Mouse (Mus musculus): ENCODE data around the gene Vdac1. TPM values are rescaled to one million over a fixed set of nuclear protein-coding genes. Genes with fewer than 3 reads are reported as not detected.

The Vdac1 gene
- polyA plus RNA-seq, 1 experiment, result 64.8 TPM

DNA sequence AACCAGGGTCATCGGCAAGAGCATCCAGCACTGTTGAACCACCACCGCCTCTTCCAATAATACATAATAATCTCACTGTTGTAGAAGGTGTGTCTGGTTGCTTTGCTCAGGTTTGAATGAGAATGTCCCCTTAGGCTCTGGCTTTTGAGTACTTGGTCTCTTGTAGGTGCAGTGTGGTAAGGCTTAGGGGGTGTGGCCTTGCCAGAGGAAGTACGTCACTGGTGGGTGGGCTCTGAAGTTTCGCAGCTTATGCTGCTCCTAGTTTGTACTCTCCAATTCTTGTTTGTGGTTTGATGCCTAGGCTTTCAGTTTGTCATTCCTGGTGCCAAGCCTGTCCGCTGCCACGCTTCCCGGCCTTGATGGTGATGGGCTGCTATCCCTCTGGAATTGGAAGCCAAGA, 29.3 kb downstream of the Vdac1 start:
- H3K27ac ChIP-seq (ENCODE audit: control insufficient read depth, insufficient read depth, low read length), result no peak overlapping the region
- WGBS, result 93% methylated on average over 7 of the region's 7 CpGs

DNA sequence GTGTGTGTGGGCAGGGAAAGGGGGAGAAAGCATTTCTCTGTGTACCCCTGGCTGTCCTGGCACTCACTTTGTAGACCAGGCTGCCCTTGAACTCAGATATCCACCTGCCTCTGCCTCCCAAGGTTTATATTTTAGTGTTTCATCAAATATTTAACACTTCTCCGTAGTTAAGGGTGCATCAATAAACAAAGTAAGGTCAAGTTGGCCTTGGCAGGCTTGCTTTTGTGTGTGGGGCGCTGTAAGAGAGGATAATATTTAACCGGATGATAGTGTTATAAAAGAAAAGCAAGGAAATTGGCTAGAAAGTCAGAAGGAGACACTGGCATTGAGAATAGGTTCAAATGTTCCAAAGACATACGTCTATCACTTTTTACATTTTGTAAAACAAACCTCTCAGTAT, 33.8 kb downstream of the Vdac1 start:
- WGBS, result 95% methylated on average over 4 of the region's 4 CpGs
- H3K27ac ChIP-seq (ENCODE audit: control insufficient read depth, insufficient read depth, low read length), result no peak overlapping the region
- TF ChIP-seq CTCF (IDR thresholded peaks at IDR 0.05; ENCODE audit: borderline replicate concordance, control insufficient read depth, extremely low read depth, insufficient read depth, low read length, poor library complexity) (no peak), POLR2A (IDR thresholded peaks at IDR 0.05; ENCODE audit: control insufficient read depth, extremely low read depth, insufficient read depth, low read length, poor library complexity) (no peak)

More for the DNA sequence above, 29.3 kb downstream of the Vdac1 start:
- TF ChIP-seq POLR2A (IDR thresholded peaks at IDR 0.05; ENCODE audit: control insufficient read depth, extremely low read depth, insufficient read depth, low read length, poor library complexity) (no peak), CTCF (IDR thresholded peaks at IDR 0.05; ENCODE audit: borderline replicate concordance, control insufficient read depth, extremely low read depth, insufficient read depth, low read length, poor library complexity) (no peak)
- no peaks in the 10 kb centered on the region for H3K4me1 ChIP-seq (replicated peaks; ENCODE audit: control insufficient read depth, insufficient read depth, low read length)
- peaks cover 35% of the 10 kb centered on the region for H3K36me3 ChIP-seq (ENCODE audit: control insufficient read depth, insufficient read depth, low read length)
- no peaks in the 10 kb centered on the region for H3K27me3 ChIP-seq (ENCODE audit: control insufficient read depth, insufficient read depth, low read length)
- no peak for DNase-seq
- no peak overlapping the region for H3K4me3 ChIP-seq (ENCODE audit: control insufficient read depth, insufficient read depth, low read length)

DNA sequence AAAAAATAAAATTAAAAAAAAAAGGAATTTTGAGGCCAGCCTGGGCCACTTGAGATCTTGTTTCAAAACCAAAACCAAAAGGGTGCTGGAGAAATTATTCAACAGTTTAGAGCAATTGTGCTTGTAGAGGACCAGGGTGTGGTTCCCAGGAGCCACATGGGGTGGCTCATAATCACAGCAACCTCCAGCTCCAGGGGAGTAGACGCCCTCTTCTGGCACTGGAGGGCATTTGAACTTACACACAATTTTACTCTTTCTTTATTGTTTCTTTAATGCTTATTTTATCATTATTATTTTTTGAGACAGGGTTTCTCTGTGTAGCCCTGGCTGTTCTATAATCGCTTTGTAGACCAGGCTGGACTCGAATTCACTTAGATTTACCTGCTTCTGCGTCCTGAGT, 34.7 kb downstream of the Vdac1 start:
- no peaks in the 10 kb centered on the region for H3K27me3 ChIP-seq (ENCODE audit: control insufficient read depth, insufficient read depth, low read length)
- no peak for DNase-seq
- H3K27ac ChIP-seq (ENCODE audit: control insufficient read depth, insufficient read depth, low read length), result no peak overlapping the region
- peaks cover under 1% of the 10 kb centered on the region; the same call in 1 of the 2 replicates for H3K36me3 ChIP-seq (ENCODE audit: control insufficient read depth, insufficient read depth, low read length)
- no peak overlapping the region for H3K4me3 ChIP-seq (ENCODE audit: control insufficient read depth, insufficient read depth, low read length)
- TF ChIP-seq CTCF (IDR thresholded peaks at IDR 0.05; ENCODE audit: borderline replicate concordance, control insufficient read depth, extremely low read depth, insufficient read depth, low read length, poor library complexity) (no peak), POLR2A (IDR thresholded peaks at IDR 0.05; ENCODE audit: control insufficient read depth, extremely low read depth, insufficient read depth, low read length, poor library complexity) (no peak)
- H3K4me1 ChIP-seq (replicated peaks; ENCODE audit: control insufficient read depth, insufficient read depth, low read length), result peaks cover 4% of the 10 kb centered on the region; the same call in 1 of the 2 replicates
- 68% methylated on average over 4 of the region's 4 CpGs for WGBS

More for the DNA sequence above, 33.8 kb downstream of the Vdac1 start:
- H3K27me3 ChIP-seq (ENCODE audit: control insufficient read depth, insufficient read depth, low read length), result no peaks in the 10 kb centered on the region
- peaks cover 4% of the 10 kb centered on the region; the same call in 1 of the 2 replicates for H3K4me1 ChIP-seq (replicated peaks; ENCODE audit: control insufficient read depth, insufficient read depth, low read length)
- DNase-seq, result no peak
- no peak overlapping the region for H3K4me3 ChIP-seq (ENCODE audit: control insufficient read depth, insufficient read depth, low read length)
- peaks cover 3% of the 10 kb centered on the region; the same call in 1 of the 2 replicates for H3K36me3 ChIP-seq (ENCODE audit: control insufficient read depth, insufficient read depth, low read length)

DNA sequence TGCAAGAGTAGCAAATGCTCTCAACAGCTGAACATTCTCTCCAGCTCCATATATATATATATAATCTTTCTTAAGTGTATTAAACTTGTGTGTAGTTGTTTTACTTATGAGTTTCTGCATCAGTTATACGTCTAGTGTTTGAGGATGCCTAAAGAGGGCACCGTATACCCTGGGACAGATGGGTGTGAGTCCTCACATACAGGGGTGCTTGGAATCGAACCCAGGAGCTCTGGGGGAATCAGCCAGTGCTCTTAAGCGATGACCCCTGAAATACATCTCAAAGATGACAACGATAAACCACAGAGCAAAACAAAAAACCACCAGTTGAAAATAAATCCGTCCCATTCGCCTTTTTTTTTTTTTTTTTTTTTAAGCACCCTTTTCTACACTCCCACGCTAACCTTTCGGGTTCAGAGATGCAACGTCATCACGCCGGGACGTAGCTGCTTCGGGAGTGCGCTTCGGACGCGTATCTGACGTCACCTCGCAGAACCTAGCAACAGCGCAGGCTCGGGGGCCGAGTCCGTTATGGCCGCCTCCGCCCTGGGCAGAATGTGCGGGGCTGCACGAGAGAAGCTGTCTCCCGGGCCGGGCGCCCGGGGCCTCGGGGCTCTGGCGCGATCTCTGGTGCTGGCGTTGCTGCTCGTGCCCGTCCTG, 35.4 kb downstream of the Vdac1 start, which contains the start of gene 9530068E07Rik:
Gene 9530068E07Rik, plus strand, starts transcription at position 489 of the 657 bp plus-strand sequence.
- peak; percentile 78 for TF ChIP-seq POLR2A (IDR thresholded peaks at IDR 0.05; ENCODE audit: control insufficient read depth, extremely low read depth, insufficient read depth, low read length, poor library complexity)
- TF ChIP-seq CTCF (IDR thresholded peaks at IDR 0.05; ENCODE audit: borderline replicate concordance, control insufficient read depth, extremely low read depth, insufficient read depth, low read length, poor library complexity), result no peak
- 1% methylated on average over 38 of the region's 38 CpGs for WGBS
- 0 out of 2 replicates have a peak within 1 kb of the TSS, but pooled peaks have one; percentile 1 for H3K27ac ChIP-seq (ENCODE audit: control insufficient read depth, insufficient read depth, low read length)
- peaks cover 4% of the 10 kb centered on the region; the same call in 1 of the 2 replicates for H3K4me1 ChIP-seq (replicated peaks; ENCODE audit: control insufficient read depth, insufficient read depth, low read length)
- H3K36me3 ChIP-seq (ENCODE audit: control insufficient read depth, insufficient read depth, low read length), result no peaks in the 10 kb centered on the region
- H3K4me3 ChIP-seq (ENCODE audit: control insufficient read depth, insufficient read depth, low read length), result peak within 1 kb of the TSS; percentile 75
- DNase-seq, result peak; percentile 91
- H3K27me3 ChIP-seq (ENCODE audit: control insufficient read depth, insufficient read depth, low read length), result no peaks in the 10 kb centered on the region

GRCm38 (mm10) chr11:52396597-52397188, 36.0 kb downstream of the Vdac1 start:
- Histone ChIP-seq H3K36me3 (ENCODE audit: control insufficient read depth, insufficient read depth, low read length) (no peaks in the 10 kb centered on the region), H3K27ac (ENCODE audit: control insufficient read depth, insufficient read depth, low read length) (0 out of 2 replicates have a peak overlapping the region, but pooled peaks have one; percentile 1), H3K4me3 (ENCODE audit: control insufficient read depth, insufficient read depth, low read length) (peak overlapping the region; percentile 75), H3K27me3 (ENCODE audit: control insufficient read depth, insufficient read depth, low read length) (no peaks in the 10 kb centered on the region), H3K4me1 (replicated peaks; ENCODE audit: control insufficient read depth, insufficient read depth, low read length) (peaks cover 4% of the 10 kb centered on the region; the same call in 1 of the 2 replicates)
- 2% methylated on average over 33 of the region's 33 CpGs for WGBS
- TF ChIP-seq POLR2A (IDR thresholded peaks at IDR 0.05; ENCODE audit: control insufficient read depth, extremely low read depth, insufficient read depth, low read length, poor library complexity) (no peak), CTCF (IDR thresholded peaks at IDR 0.05; ENCODE audit: borderline replicate concordance, control insufficient read depth, extremely low read depth, insufficient read depth, low read length, poor library complexity) (no peak; the same call in 1 of the 2 replicates)
- peak; percentile 62 for DNase-seq

- H3K4me3 ChIP-seq (ENCODE audit: control insufficient read depth, insufficient read depth, low read length), result no peak overlapping the region
Measured at GRCm38 (mm10) chr11:52397385-52397987, 36.8 kb downstream of the Vdac1 start.

More at GRCm38 (mm10) chr11:52397385-52397987, 36.8 kb downstream of the Vdac1 start:
- no peaks in the 10 kb centered on the region for H3K27me3 ChIP-seq (ENCODE audit: control insufficient read depth, insufficient read depth, low read length)
- H3K36me3 ChIP-seq (ENCODE audit: control insufficient read depth, insufficient read depth, low read length), result no peaks in the 10 kb centered on the region
- DNase-seq, result no peak
- no peak for TF ChIP-seq CTCF (IDR thresholded peaks at IDR 0.05; ENCODE audit: borderline replicate concordance, control insufficient read depth, extremely low read depth, insufficient read depth, low read length, poor library complexity)
- H3K4me1 ChIP-seq (replicated peaks; ENCODE audit: control insufficient read depth, insufficient read depth, low read length), result peaks cover 4% of the 10 kb centered on the region; the same call in 1 of the 2 replicates
- 84% methylated on average over 4 of the region's 4 CpGs for WGBS
- no peak overlapping the region for H3K27ac ChIP-seq (ENCODE audit: control insufficient read depth, insufficient read depth, low read length)
